Mouse (Mus musculus) CD4-positive naive resting alpha-beta T cell, adult 57 days (primary cell): ENCODE results near the gene Fezf1. TPM values are rescaled to one million over a fixed set of nuclear protein-coding genes. Genes with fewer than 3 reads are reported as not detected.

ENCODE experiments used
- total RNA-seq: library from RNA; stranded (reverse); gene quantifications from one replicate; pipeline ENCODE4 v1.2.4, GENCODE M21; 2023

The Fezf1 gene
- not detected for total RNA-seq

DNA sequence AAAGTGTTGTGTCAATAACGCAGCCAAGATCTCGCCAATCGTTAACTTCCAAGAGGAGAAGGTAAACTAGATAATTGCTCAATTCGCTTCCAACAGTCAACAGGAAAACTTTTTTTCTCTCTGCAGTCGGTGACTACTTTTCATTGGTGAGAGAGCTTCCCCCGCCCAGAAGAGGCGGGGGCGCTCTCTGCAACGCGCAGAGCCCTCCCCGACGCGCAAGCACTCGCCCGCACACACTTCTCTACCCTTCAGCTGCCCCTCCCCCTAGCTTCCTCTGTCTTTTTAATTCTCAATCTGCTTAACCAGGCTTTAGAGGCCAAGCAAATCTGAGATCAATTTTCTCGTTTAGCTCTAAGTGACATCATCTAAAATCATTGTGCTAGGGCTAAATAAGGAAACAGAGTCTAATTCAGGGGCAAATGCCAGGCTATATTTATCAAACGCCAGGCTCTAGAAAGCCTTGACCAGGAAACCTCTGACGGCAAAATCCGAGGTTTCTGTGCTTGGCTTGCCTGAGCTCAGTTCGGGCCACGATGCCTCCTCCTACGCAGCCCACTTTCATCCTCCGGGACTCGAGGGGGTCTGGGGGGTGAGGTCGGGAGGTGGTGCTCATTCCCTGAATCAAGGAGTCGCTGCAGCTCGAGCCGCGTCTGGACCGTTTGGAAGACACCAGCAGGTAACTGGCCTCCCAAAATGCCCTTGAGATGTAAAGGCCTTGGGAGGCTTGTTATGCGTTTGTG, at the start of gene Fezf1:
Gene Fezf1, minus strand, starts transcription at position 50 of the 740 bp plus-strand sequence.

Other genes starting within 250 kb of the Fezf1 start
- not detected for gene Aass, start 115.4 kb downstream of the Fezf1 start, total RNA-seq